Mouse (Mus musculus): ENCODE measurements around the gene Gm10800. TPM values are rescaled to one million over a fixed set of nuclear protein-coding genes. Genes with fewer than 3 reads are reported as not detected.

The Gm10800 gene
- polyA plus RNA-seq (2014; fragmentation: Illumina TruSeq; extraction: RNeasy Lipid Tissue Mini Kit (QIAGEN cat#74804); ENCODE audit: insufficient read depth, low read depth, low replicate concordance) = not detected

DNA sequence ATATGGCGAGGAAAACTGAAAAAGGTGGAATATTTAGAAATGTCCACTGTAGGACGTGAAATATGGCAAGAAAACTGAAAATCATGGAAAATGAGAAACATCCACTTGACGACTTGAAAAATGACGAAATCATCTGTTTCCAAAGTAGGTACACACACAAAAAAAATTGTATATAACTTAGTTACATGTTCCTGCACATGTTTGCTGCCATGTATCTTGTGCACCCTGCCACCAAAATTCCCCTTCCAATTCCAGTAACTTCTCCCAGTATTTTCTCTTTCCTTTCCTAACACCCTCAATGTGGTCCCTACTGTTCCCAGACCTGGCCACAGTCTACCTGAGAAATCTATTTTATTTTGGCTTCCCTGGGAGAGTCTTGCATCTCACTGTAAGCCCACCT, at the start of gene Gm10800:
Gm10800 (minus strand) TSS at position 101 of the 400 bp plus-strand sequence.

DNA sequence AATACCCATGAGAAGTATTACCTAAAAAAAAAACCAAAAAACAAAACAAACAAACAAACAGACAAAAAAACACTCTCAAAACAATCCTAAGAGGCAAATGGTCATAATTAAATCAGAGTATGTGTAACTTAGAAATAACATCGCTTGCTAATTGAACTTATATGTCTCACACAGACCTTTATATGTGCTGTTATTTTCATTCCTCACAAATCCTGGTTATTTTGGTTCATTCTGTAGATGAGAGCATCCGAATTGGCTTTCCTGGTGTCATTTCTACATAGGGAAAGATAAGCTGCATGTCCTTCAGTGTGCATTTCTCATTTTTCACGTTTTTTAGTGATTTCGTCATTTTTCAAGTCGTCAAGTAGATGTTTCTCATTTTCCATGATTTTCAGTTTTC, 5.2 kb downstream of the Gm10800 start, which contains the start of gene Gm10801:
Gm10801 (plus strand) TSS at position 301 of the 400 bp plus-strand sequence.

Other genes with a start within 250 kb of the Gm10800 start
- gene Gm10801, start 5.1 kb downstream of the Gm10800 start, polyA plus RNA-seq (2014; fragmentation: Illumina TruSeq; extraction: RNeasy Lipid Tissue Mini Kit (QIAGEN cat#74804); ENCODE audit: insufficient read depth, low read depth, low replicate concordance) = not detected